Mouse (Mus musculus) heart, embryonic 16.5 days (tissue): ENCODE results near the gene Dcaf15. TPM values are rescaled to one million over a fixed set of nuclear protein-coding genes. Genes with fewer than 3 reads are reported as not detected.

Experiments
- ATAC-seq: fragments of 200-750 bp; cut with Nextera tagmentation; replicated peaks from 2 replicates; pipeline ENCODE4 v1.8.0; 2017; ENCODE audit warnings: moderate number of reproducible peaks; ENCODE audit not compliant: insufficient read depth, low FRiP score; ENCODE audit errors: extremely low read depth
- H3K27ac ChIP-seq: fragments of 300-500 bp; sonication (generic); 2 replicates; pipeline ENCODE4 v1.5.1; 2014; ENCODE audit warnings: mild to moderate bottlenecking, low read length, control low read depth, moderate library complexity
- H3K27me3 ChIP-seq: fragments of 300-500 bp; sonication (generic); 2 replicates; pipeline ENCODE4 v1.6.1; 2014; ENCODE audit warnings: low read length, mixed read lengths; ENCODE audit not compliant: control insufficient read depth, insufficient read depth
- H3K36me3 ChIP-seq: fragments of 300-500 bp; sonication (generic); 2 replicates; pipeline ENCODE4 v1.6.1; 2014; ENCODE audit not compliant: control insufficient read depth, insufficient read depth
- H3K4me1 ChIP-seq: fragments of 300-500 bp; sonication (generic); 2 replicates; pipeline ENCODE4 v1.6.1; 2014; ENCODE audit warnings: low read length, mixed read lengths; ENCODE audit not compliant: control insufficient read depth, insufficient read depth
- H3K4me2 ChIP-seq: fragments of 300-500 bp; sonication (generic); 2 replicates; pipeline ENCODE4 v1.6.1; 2014; ENCODE audit warnings: low read depth, mild to moderate bottlenecking, control low read depth, low read length
- H3K4me3 ChIP-seq: fragments of 300-500 bp; sonication (generic); 2 replicates; pipeline ENCODE4 v1.5.1; 2014; ENCODE audit warnings: mild to moderate bottlenecking, control low read depth, low read length
- H3K9ac ChIP-seq: fragments of 300-500 bp; sonication (generic); 2 replicates; pipeline ENCODE4 v1.6.1; 2014; ENCODE audit warnings: low read length, control low read depth
- H3K9me3 ChIP-seq: fragments of 300-500 bp; sonication (generic); replicated peaks from 2 replicates; pipeline ENCODE4 v1.6.1; 2016; ENCODE audit warnings: low read length; ENCODE audit not compliant: control insufficient read depth
- WGBS: fragments of 180-500 bp; shearing (Covaris S2); extraction: QIAGEN DNeasy Blood & Tissue Kit; methylation state at CpG from one replicate; pipeline ENCODE4 v1.1.7; 2014; 5-methylcytosine and 5-hydroxymethylcytosine counted together
- polyA plus RNA-seq: library from polyadenylated mRNA; unstranded; fragments of >200 nt; fragmentation: Nextera tagmentation; extraction: Ambion mirVana; gene quantifications from 2 replicates; pipeline ENCODE4 v1.2.1, GENCODE M21; 2015

The Dcaf15 gene
- polyA plus RNA-seq, 1 experiment from 2014 or later, result 5.4 TPM

DNA sequence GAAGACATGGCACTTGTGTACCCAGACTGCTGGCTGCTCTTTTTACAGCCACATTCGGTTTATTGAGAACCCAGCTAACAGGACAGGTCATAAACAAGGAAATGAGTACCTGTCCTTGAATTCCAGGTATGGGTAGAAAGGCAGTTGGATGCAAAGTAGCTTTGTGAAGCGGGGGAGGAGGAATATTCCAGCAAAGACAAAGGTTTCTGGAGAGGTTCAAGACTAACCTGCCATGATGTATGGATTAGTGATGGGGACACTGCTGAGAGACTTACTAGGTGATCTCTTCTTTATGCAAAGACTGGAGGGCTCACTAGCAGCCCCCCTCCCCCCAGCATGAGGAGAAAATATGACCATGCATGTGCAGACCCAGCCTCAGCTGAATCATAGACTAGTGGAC, 1.1 kb upstream of the Dcaf15 start:
- 73% methylated on average over 2 of the region's 2 CpGs for WGBS
- ATAC-seq, result no peak
- Histone ChIP-seq H3K27me3 (no peaks in the 10 kb centered on the region), H3K27ac (no peak overlapping the region), H3K36me3 (peaks cover 8% of the 10 kb centered on the region; the same call in 1 of the 2 replicates), H3K4me3 (no peak overlapping the region), H3K9ac (no peak overlapping the region), H3K4me2 (no peak overlapping the region), H3K4me1 (peaks cover 13% of the 10 kb centered on the region), H3K9me3 (no peaks in the 10 kb centered on the region)

DNA sequence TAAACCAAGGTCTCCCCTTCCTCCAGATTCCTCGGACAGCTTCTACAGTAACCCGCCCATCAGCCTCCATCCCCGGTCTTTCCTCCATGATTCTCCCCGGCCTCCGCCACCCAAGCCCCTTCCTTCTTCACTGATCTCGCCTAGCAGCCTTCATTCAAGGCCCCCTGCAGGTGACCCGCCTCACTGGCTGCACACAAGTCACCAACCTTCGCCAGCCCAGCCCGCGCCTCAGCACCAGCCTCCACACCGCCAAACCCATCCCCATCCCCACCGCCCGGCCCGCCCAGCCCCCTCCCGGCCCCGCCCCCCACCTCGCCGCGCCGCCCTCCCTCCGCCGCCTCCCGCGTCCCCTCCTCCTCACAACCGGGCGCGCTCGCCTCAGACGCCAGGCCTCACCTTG, 347 bp downstream of the Dcaf15 start:
- H3K27ac ChIP-seq, result peak overlapping the region; percentile 87
- peaks cover 8% of the 10 kb centered on the region; the same call in 1 of the 2 replicates for H3K36me3 ChIP-seq
- peak; percentile 67 for ATAC-seq
- peaks cover 13% of the 10 kb centered on the region for H3K4me1 ChIP-seq
- H3K4me2 ChIP-seq, result peak overlapping the region; percentile 80
- no peaks in the 10 kb centered on the region for H3K27me3 ChIP-seq
- peak overlapping the region; percentile 85 for H3K9ac ChIP-seq
- peak overlapping the region; percentile 70 for H3K4me3 ChIP-seq
- H3K9me3 ChIP-seq, result no peaks in the 10 kb centered on the region
- WGBS, result under 1% methylated on average over 27 of the region's 29 CpGs

DNA sequence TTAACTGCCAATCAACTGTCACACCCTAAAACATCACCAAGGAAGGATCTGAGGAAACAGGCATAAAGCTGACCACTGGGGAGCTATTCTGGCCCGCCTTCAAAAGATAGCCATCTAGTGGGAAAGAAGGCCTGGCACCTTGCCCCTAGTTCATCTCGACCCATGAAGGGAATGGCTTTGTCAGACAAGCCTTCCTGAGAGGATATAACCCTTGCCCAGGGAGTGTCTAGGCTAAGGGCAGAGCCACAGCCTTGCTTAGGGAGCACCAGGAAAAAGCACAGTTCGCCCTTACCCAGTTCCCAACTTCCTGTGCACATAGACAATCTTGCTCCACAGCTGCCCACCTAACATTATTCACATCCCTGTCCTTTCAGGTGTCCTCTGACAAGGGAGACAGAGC, 967 bp downstream of the Dcaf15 start:
- peak overlapping the region; percentile 70 for H3K4me3 ChIP-seq
- H3K27ac ChIP-seq, result 0 out of 2 replicates have a peak overlapping the region, but pooled peaks have one; percentile 10
- no peak for ATAC-seq
- H3K4me2 ChIP-seq, result peak overlapping the region; percentile 80
- H3K9ac ChIP-seq, result peak overlapping the region; percentile 85
- H3K27me3 ChIP-seq, result no peaks in the 10 kb centered on the region
- peaks cover 13% of the 10 kb centered on the region for H3K4me1 ChIP-seq
- H3K9me3 ChIP-seq, result no peaks in the 10 kb centered on the region
- H3K36me3 ChIP-seq, result peaks cover 8% of the 10 kb centered on the region; the same call in 1 of the 2 replicates
- WGBS, result 43% methylated on average over 3 of the region's 3 CpGs

DNA sequence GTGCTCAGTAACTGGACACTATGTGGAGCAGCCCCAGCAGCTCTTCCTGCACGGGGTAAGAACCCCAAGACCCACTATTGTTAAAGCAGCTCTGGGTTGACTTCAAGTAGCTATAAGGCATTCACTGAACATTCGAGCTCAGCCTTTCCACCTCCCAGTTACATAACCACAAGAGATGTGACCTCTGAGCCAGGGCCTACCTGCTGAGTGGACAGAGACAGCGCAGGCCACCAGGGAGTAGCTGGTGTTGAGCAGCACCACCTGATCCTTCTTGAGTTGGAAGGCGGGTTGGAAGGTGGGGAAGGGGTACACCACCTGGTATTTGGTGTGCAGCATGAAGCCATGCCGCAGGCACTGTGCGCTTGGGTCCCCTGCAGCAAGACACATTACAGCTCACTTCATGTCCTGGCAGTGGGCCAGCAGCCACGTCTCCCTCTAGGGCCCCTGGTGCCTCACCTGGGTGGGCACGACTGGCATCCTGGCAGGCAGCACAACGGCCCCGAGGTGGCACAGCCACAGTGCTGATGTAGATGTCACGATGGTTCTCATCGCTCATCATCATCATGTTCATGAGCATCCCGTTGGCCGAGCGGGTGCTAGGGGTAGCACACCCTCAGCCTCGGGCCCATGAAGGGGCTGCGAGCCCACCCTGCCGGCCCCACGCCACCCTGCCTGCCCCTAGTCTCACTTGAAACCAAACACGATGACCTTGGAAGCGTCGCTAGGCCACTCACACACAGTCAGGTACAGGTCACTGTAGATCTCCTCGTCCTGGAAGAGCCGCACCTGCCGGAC, 2.9 kb downstream of the Dcaf15 start:
- Histone ChIP-seq H3K4me3 (no peak overlapping the region), H3K36me3 (peaks cover 27% of the 10 kb centered on the region), H3K4me2 (no peak overlapping the region), H3K9me3 (no peaks in the 10 kb centered on the region), H3K4me1 (peaks cover 13% of the 10 kb centered on the region), H3K9ac (no peak overlapping the region), H3K27me3 (no peaks in the 10 kb centered on the region), H3K27ac (no peak overlapping the region)
- ATAC-seq, result no peak
- 91% methylated on average over 25 of the region's 25 CpGs for WGBS

DNA sequence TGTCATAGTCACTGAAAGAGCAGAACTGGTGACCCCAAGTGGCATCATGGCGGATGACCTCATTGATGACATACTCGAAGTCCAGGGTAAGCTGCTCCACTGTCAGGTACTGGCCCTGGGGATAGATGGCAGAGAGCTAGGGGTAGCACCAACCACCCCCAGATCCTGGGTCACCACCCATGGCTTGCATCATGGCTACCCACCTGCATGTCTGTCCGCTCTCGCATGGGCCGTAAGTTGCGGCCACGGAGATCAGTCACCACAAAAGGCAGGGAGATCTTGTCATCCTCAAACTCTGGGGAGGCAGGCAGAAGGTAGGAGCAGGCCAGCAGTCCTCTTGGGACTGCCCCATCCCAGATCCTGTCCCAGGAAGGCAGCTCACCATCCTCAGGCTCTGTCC, 6.2 kb downstream of the Dcaf15 start:
- no peak overlapping the region for H3K27ac ChIP-seq
- no peak for ATAC-seq
- H3K4me1 ChIP-seq, result peaks cover 4% of the 10 kb centered on the region
- peaks cover 42% of the 10 kb centered on the region for H3K36me3 ChIP-seq
- WGBS, result 88% methylated on average over 7 of the region's 7 CpGs
- H3K4me3 ChIP-seq, result no peak overlapping the region
- H3K4me2 ChIP-seq, result no peak overlapping the region
- no peak overlapping the region for H3K9ac ChIP-seq
- no peaks in the 10 kb centered on the region for H3K27me3 ChIP-seq
- H3K9me3 ChIP-seq, result no peaks in the 10 kb centered on the region

DNA sequence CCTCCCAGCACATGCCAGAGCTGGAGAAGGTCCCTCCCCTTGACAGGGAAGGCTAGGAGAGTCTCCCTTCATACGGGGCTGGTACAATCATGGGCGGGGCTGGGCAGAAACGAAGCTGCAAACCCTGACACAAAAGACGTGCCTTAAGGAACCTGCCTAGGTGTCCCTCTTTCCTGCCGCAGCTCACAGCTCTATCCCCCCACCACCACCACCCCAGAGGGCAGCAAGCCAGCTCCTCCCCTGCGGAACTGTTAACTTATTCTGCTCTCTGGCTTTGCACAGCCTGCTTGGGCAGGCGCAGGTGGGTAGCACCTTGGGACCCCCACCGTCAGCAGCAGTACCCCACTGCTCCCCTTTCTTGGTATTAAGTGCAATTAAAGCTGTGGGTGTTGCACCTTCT, 8.5 kb downstream of the Dcaf15 start:
- no peak for ATAC-seq
- 75% methylated on average over 8 of the region's 8 CpGs for WGBS
- Histone ChIP-seq H3K27me3 (no peaks in the 10 kb centered on the region), H3K9ac (no peak overlapping the region), H3K9me3 (no peaks in the 10 kb centered on the region), H3K36me3 (peaks cover 41% of the 10 kb centered on the region), H3K4me2 (no peak overlapping the region), H3K27ac (no peak overlapping the region), H3K4me3 (no peak overlapping the region), H3K4me1 (no peaks in the 10 kb centered on the region)

DNA sequence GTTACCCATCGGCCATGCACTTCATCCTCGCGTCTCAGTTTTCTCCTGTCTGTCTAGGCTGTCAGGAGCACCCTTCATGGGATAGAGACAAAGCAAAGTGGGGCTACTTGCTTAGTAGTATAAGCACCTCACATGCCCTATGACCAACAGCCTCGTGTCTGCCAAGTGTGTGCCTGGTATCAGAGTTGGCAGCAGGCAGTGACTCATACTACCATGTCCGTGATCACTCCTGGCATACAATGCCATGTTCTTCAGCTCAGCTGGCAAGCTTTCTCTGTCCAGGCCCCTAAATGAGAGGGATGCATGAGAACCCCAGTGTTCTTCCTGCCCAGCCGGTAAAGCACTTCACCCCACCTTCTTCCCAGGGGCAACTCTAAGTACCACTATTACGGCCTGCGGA, 14.0 kb downstream of the Dcaf15 start:
- Histone ChIP-seq H3K4me3 (no peak overlapping the region), H3K27ac (no peak overlapping the region), H3K9me3 (no peaks in the 10 kb centered on the region), H3K4me2 (no peak overlapping the region), H3K4me1 (no peaks in the 10 kb centered on the region), H3K9ac (no peak overlapping the region), H3K36me3 (peaks cover 19% of the 10 kb centered on the region), H3K27me3 (no peaks in the 10 kb centered on the region)
- 88% methylated on average over 8 of the region's 8 CpGs for WGBS
- ATAC-seq, result no peak

DNA sequence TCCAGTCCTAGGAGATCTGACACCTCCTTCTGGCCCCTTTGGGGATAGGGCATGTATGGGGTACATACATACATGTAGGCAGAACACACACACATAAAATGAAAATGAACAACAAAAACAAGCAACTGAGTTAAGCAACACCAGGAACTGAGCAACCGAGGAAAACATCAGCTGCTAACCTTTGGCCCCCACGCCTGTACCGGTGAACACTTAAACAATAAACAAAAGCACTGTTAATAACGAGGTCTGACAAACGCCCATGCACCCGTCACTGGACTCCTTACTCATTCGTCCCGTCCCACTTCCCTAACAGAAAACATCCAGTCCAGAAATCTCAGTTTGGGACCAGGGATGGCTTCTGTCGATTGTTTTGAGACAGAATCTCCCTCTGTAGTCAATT, 15.3 kb downstream of the Dcaf15 start:
- 78% methylated on average over 9 of the region's 9 CpGs for WGBS
- no peaks in the 10 kb centered on the region for H3K27me3 ChIP-seq
- H3K9ac ChIP-seq, result no peak overlapping the region
- no peaks in the 10 kb centered on the region for H3K4me1 ChIP-seq
- H3K4me2 ChIP-seq, result no peak overlapping the region
- no peak for ATAC-seq
- no peak overlapping the region for H3K4me3 ChIP-seq
- H3K36me3 ChIP-seq, result peaks cover 17% of the 10 kb centered on the region
- no peaks in the 10 kb centered on the region for H3K9me3 ChIP-seq
- H3K27ac ChIP-seq, result no peak overlapping the region

DNA sequence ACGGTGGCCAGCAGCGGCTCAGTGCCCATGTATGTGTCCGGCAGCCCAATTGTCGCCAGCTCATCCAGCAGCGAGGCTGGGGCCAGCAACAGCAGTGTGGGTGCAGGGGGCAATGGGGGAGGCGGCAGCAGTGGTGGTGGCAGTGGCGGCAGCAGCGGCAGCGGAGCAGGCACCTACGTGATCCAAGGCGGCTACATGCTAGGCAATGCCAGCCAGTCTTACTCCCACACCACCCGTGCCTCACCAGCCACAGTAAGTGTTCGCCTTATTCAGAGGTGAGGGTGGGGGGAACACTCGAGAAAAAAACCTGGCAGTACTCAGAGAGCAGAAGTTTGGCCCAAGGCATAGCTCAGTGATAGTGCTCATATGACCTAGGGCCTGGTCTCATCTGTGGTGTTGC, 16.7 kb downstream of the Dcaf15 start:
- 93% methylated on average over 14 of the region's 14 CpGs for WGBS
- H3K4me3 ChIP-seq, result no peak overlapping the region
- no peaks in the 10 kb centered on the region for H3K27me3 ChIP-seq
- no peak for ATAC-seq
- peaks cover 18% of the 10 kb centered on the region for H3K36me3 ChIP-seq
- H3K27ac ChIP-seq, result no peak overlapping the region
- no peak overlapping the region for H3K4me2 ChIP-seq
- H3K4me1 ChIP-seq, result no peaks in the 10 kb centered on the region
- H3K9me3 ChIP-seq, result no peaks in the 10 kb centered on the region
- H3K9ac ChIP-seq, result no peak overlapping the region
